Mouse (Mus musculus): ENCODE results near the gene Ptprm.

DNA sequence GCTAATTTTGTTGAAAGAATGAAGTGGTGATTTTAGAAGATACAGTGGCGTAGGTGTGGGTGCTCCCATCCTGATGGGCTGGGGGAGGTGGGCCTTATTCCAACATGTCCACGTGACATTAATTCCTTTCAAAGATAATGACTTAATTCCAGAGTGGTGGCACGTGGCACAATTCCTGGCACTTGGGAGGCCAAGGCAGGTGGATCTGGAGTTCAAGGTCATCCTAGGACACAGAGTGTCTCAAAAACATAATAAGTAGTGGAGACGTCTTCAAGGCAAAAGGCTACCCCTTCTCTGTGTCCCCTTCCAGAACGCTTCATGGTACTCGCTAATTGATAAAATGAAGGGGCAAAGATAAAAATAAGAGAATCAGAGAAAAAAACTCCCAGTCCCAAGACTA lies 7.9 kb upstream of the Ptprm start:
- TF ChIP-seq GATA1 (IDR thresholded peaks at IDR 0.05; ENCODE audit: low read length) (no peak), TAL1 (IDR thresholded peaks at IDR 0.05; ENCODE audit: low read length) (no peak)
